In the genomic region with DNA sequence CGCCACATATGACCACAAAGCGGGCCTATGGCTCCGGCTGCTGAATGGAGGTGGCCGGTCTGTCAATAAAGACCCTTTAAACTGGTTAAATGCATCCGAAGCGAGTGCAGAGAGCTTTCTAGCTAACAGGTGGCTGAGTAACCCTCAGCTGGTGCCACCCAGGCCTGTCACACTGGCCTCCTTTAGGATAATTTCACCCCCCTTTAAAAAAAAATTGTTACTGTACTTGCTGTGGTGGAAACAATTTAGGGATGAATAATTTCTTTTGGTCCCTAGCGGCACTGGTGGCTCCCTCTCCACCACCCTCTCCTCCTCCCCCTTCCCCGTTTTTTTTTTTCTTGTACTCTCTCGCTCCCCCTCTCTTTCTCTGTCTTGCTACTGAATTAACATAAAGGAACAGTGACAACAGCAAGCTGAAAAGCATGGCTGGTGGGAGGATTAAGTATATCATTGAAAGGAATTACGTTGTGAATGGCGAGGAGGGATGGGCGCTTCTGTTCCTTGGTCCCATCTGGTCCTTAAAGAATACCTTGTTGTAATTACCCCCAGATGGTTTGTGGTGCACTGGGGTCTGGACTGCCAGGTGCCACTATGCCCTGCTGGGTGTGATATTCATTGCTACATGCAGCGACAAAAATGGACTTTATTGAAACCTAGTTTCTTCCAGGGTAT, we compare ENCODE assay signal across 10 mouse cellular contexts.
DNase-seq lines count a peak whose midpoint lies in the region; ATAC-seq lines count a peak whose summit lies in the region.
"Had no signal": no experiment of that assay in that cellular context is flagged by ENCODE, and none has a peak within 500 bp of the region (broad histone marks: within the 10 kb centered on the region; RNA-seq: fewer than 3 reads in every experiment).

No protein-coding gene starts in this region.

- H3K27ac ChIP-seq in forebrain, embryonic 16.5 days (ENCODE audit: low read length): 0 out of 2 replicates have a peak overlapping the region, but pooled peaks have one; percentile 56
- H3K27ac ChIP-seq in midbrain, embryonic 11.5 days (ENCODE audit: low read depth, low read length): peak overlapping the region; percentile 10; the same call in 1 of the 2 replicates
- H3K27ac ChIP-seq: kidney, postnatal 0 days; liver, embryonic 14.5 days had no signal

- H3K9me3 ChIP-seq in forebrain, embryonic 16.5 days (ENCODE audit: control insufficient read depth, low read length): no peaks in the 10 kb centered on the region
- H3K9me3 ChIP-seq in midbrain, embryonic 11.5 days (ENCODE audit: control insufficient read depth, low read length): no peaks in the 10 kb centered on the region

- no peaks in the 10 kb centered on the region for H3K27me3 ChIP-seq in forebrain, embryonic 16.5 days (replicated peaks; ENCODE audit: control insufficient read depth, insufficient read depth, low read length)
- H3K27me3 ChIP-seq in midbrain, embryonic 11.5 days (ENCODE audit: control insufficient read depth, insufficient read depth, low read length): no peaks in the 10 kb centered on the region

- peak overlapping the region; percentile 42 for H3K9ac ChIP-seq in forebrain, embryonic 16.5 days (replicated peaks; ENCODE audit: low read depth, low read length)
- H3K9ac ChIP-seq in midbrain, embryonic 11.5 days (ENCODE audit: low read length): no peak overlapping the region; the same call in 1 of the 2 replicates
- H3K9ac ChIP-seq: liver, embryonic 14.5 days had no signal

- ATAC-seq in frontal cortex, adult (ENCODE audit: low TSS enrichment): peak; percentile 41; the same call in 1 of the 2 replicates
- ATAC-seq in forebrain, embryonic 16.5 days: peak; percentile 89
- peak; percentile 93 for ATAC-seq in midbrain, embryonic 11.5 days (ENCODE audit: low FRiP score)

- H3K4me2 ChIP-seq in forebrain, embryonic 16.5 days (ENCODE audit: low read length): peak overlapping the region; percentile 61
- peak overlapping the region; percentile 49 for H3K4me2 ChIP-seq in midbrain, embryonic 11.5 days

- H3K4me1 ChIP-seq in forebrain, embryonic 16.5 days (replicated peaks; ENCODE audit: control insufficient read depth, insufficient read depth, low read length): peaks cover 11% of the 10 kb centered on the region
- peaks cover 5% of the 10 kb centered on the region for H3K4me1 ChIP-seq in midbrain, embryonic 11.5 days (ENCODE audit: control insufficient read depth, insufficient read depth, low read length)

- peak overlapping the region; percentile 31 for H3K4me3 ChIP-seq in forebrain, embryonic 16.5 days (replicated peaks; ENCODE audit: low read length)
- H3K4me3 ChIP-seq in midbrain, embryonic 11.5 days (ENCODE audit: low read depth, low read length): peak overlapping the region; percentile 20

- WGBS in forebrain, embryonic 16.5 days: 4% methylated on average over 13 of the region's 13 CpGs
- 1% methylated on average over 13 of the region's 13 CpGs for WGBS in midbrain, embryonic 11.5 days

- no peaks in the 10 kb centered on the region for H3K36me3 ChIP-seq in forebrain, embryonic 16.5 days (ENCODE audit: control insufficient read depth, insufficient read depth)
- no peaks in the 10 kb centered on the region for H3K36me3 ChIP-seq in midbrain, embryonic 11.5 days (ENCODE audit: control insufficient read depth, insufficient read depth, low read length)

- no peak for DNase-seq in frontal cortex, adult 2 months (ENCODE audit: extremely low spot score in 1 of 2, low spot score in 1 of 2)
- peak; percentile 15 for DNase-seq in Muller cell, postnatal 12 days (ENCODE audit: inconsistent ontology term)
- DNase-seq in midbrain, embryonic 11.5 days (ENCODE audit: low spot score, missing footprints): peak; percentile 93
- no peak for DNase-seq in kidney, postnatal 25 days
- DNase-seq in liver: no peak
- DNase-seq in cerebellum, adult 11-12 months: no peak

Comparison
In these comparisons a context has a peak if more than half of its experiments do, and no peak if none do; other contexts are left out.
1. ATAC-seq: peak in every context shown above with its lines; median percentile 93 in midbrain, embryonic 11.5 days; 89 in forebrain, embryonic 16.5 days; 41 in frontal cortex, adult.
2. DNase-seq: peak in Muller cell, postnatal 12 days (single experiment) and midbrain, embryonic 11.5 days (single experiment); none in frontal cortex, adult 2 months (0 of 2), kidney, postnatal 25 days (0 of 2), liver (single experiment) and cerebellum, adult 11-12 months (single experiment).